Mouse (Mus musculus) hindlimb bud, embryonic 11.5 days (tissue): ENCODE measurements around the gene Rxrb.

ENCODE experiments used
- DNase-seq: peaks from one replicate; pipeline ENCODE4 v3.0.0-alpha.2; 2012; ENCODE audit warnings: low read depth, low spot score; ENCODE audit errors: extremely low spot score

The Rxrb gene

DNA sequence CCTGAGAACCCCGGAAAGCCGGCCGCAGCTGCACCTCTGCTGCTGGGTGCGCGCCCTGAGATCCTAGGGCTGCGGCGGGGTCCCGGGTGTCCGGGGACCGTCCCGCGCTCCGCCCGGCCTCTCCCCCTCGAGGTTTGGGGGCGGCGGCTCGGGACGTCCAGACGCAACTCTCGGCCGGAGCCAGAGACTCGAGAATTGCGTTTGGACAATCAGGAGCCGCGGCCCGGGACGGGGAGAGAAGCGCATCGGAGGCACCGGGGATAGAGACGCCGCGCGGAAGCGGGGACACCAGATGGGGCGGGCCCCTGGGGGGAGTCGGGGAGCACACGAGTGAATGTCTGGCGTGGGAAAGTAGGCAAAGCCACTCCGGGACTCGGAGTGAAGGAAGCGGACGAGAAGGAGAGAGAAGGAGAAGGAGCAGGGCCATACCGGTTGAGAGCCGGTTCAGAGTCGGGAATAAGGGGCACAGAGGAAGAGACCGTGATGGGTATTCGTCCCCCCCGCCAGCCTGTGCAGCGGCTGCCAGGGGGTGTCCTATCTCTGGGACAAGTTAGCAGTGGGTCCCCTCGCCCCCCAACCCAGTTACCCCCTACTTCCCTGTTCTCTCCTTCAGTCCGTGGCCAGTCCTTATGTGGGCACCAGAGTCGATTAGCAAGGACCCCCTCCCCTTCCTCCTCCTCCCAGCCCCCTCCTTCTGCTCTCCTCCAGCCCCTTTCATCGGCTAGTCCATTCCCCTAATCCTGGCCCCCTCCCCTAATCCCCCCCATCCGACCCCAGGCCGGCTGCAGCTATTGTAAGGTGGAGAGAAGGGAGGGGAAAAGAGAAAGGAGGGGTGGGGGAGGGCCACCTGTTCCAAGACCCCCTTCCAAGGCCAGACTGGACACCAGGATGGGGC, 6.5 kb upstream of the Rxrb start:
- no peak for DNase-seq

DNA sequence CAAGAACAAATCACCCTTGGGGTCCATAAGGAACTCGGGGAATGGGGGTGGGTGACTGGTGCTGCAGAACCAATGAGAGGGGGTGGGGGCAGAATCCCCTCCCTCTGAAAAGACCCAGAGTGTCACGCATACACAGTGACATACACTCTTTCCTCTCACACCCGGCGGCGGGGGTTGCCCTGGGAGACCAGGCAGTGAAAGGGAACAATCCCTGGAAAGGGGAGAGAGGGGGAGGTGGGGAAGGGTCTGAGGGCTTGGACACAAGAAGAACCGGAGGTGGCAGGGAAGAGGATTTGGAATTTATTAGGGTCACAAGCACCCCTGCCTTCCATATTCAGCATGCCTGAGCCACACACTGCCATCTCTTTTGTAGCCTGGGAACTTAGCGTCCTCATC, 5.9 kb upstream of the Rxrb start:
- DNase-seq, result no peak

DNA sequence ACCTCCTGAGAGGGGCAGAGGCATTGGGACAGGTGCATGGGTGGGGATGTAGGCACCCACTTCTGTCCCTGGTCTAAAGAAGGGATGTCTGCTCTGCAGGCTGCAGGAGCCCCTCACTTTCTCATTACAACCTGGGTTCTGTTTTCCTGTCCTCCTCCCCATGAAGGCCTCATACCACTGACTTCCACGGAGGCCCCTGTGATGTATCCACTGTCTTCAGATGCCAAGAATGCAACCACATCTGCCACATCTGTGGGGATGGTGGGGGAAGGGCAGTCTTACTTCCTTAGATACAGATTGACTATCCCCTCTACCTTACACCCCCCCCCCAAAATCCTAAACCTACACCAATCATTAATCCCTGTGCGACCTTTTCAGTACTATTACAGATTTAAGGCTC, 5.4 kb upstream of the Rxrb start:
- no peak for DNase-seq

DNA sequence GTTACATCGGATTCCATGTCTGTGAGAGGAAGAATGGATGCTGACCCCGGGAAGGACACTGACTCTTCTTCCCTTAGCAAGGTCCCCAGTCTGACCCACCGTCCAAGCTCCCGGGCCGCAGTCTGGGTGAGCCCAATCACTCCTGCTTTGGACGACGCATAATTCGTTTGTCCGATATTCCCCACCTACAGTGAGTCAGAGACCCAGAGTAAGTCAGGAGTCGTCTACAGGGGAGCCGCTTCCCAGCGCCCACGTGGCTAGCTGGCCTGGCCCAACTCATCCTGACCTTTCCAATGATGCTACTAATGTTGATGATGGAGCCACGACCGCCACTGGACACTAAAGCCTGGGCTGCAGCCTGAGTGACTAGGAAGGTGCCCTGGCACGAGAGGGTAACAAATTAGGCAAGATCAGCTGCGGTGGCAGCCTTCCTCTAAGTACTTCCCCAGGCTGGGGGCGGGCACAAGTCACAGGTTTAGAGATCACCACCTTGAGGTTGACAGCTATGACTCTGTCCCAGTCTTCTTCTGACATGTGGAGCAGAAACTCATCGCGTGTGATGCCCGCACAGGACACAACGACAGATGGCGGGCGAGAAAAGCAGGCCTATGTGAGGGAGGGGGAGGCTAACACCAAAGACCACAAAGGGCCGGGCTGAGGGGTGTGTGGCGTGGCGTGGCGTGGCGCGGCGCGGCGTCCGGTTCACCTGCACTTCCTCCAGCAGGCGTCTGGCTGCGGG, 4.5 kb upstream of the Rxrb start:
- no peak for DNase-seq

DNA sequence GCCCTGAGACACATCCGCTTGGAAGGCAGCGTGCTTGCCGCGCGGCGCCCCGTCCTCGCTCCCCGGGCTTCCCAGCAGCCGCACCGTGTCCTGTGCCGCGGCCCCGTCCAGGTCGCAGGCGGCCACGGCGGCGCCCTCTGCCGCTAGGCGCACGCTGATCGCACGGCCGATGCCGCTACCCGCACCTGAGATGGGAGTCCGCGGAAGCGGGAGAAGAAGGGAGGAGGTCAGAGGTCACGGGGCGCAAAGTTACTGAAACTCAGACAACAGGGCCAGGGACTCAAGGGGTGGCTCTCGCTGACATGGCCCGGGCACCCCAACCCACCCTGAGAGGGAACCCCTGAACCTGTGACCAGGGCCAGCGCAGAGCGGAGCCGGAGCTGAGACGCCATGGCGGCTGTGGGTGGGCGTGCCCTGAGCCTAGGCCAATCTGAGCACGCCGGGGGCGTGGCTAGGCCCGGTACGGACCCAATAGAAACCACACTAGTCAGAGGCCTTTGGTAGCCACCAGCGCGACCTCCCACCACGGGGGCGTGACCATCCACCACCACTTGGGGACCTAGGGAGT, 3.9 kb upstream of the Rxrb start, which contains the start of gene H2-Ke6:
Gene H2-Ke6, minus strand, starts transcription at position 405 of the 568 bp plus-strand sequence.
- DNase-seq, result peak; percentile 80

DNA sequence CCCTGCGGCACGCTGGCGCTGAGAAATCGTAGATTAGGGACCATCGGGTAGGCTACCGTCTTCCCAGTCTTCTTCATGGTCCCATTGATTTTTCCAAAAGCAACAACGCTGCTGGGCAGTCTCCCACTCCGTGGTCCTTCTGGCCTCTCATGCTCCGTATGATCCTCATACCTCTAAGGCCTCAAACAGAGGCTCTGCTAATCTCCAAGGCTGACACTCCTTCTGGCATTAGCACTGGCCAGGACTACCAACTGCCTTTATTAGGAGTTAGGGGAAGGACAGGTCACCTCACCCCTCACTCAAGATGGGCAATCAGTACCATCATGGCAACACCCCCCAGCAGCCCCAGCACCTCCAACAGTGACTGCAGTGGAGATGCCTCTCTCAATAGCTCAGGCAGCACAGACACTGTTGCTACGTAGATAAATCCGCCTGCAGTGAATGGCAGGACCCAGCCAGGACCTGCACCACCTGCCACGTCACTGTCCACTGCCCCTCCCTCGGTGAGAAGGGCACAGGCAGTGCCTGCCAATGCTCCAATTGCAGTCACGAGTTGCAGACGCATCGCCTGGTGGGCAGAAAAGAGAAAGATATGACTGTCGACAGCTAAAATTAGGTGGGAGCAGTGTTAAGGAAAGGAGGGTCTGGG, 3.0 kb upstream of the Rxrb start:
- DNase-seq, result no peak

DNA sequence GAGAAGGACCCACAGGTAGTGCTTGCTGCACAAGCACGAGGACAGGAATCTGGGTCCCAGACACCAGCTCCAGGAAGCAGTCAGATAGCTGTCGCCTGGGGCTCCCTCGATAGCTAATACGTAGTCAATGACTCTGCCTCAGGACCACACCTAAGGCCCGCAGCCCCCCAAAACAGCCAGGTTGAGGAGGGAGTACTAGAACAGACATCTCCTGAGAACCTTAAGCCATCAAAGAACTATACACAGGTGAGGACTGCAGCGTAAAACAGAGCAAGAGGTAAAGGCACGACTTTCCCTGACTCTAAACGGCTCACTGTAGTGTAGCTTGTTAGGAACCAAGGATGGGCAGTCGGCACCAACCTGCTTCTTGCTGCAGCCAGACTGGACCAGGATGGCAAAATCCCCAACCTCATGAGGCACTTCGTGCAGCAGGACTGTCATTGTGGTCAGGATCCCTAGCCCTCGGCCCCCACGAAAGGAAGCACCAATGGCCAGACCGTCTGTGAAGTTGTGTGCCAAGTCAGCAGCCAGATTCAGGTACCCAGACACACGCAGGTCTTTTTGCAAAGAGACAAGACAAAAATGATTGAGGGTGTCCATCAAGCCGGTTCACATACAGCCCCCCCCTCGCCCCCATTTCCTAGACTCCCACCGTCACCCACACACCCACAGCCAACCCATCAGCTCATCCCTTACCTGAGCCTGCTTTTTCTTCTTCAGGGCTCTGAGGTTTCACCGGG, 2.3 kb upstream of the Rxrb start:
- no peak for DNase-seq

DNA sequence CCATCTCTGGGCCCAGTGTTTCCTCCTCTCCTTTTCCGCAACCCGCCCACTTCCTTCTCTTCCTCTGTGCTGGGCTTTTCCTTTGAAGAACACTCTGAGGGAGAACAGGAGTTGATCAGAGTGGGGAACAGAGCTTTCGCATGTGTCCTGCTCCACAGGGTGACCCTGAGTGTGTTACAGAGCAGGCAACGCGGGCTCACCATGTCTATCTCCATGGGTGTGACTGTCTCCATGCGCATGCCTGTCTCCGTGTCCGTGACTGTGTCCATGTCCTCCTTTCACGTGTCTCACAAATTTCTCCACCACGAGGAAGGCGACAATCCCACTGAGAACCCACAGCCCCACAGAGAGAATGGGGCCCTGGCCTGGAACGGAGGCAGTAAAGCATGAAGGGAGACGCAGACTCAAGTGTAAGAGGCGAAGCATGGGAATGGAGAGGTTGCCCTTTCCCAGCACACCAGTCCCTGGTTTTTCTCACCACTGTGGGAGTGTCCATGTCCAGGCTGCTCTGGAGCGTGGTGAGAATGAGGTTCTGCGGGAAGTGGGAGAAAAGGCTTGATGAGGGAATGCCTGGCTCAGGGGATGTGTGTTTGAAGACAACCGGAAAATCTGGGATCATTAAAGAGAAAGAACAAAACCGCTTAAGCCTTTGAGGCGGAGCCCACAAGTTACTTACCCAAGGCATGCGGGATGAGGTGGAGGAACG, 1.6 kb upstream of the Rxrb start:
- DNase-seq, result no peak

DNA sequence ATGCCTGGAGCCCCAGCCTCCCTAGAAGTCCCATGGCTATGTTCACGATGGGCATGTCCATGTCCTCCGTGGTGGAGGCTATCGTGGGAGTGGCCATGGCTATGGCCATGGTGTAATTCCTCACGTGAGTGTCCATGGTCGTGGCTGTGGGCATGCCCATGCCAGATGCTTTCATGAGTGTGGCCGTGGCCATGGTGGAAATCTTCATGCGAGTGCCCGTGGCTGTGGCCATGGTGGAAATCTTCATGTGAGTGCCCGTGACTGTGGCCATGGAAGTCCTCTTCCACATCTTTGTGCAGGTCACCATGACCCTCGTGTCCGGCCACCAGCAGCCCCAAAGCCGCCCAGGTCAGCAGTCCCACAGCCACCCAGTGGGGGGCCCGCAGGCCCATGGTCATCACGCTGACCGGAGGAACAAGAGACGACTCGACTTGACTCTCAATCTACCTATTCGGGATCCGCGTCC, 718 bp upstream of the Rxrb start:
- DNase-seq, result no peak

DNA sequence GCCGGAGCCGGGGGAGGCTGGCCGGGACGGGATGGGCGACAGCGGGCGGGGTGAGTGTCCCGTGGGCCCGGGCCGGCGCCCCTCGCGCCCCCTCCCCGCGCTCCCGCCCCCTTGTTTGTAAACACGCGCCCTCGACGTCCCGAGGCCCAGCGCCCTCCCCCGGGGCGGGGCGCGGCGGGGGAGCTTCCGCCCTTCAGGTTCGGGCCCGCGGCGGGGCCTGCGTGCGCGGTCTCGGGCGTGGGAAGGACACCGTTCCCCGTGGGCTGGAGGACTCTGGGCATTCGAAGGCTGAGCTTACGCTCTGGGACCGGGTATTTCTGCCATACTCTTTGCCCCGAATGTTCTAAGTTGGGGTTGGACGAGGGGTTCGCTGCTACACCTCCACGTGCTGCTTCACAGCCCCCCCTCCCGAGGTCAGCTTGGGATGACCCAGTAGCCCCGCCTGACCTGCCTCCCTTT, 591 bp downstream of the Rxrb start:
- no peak for DNase-seq

DNA sequence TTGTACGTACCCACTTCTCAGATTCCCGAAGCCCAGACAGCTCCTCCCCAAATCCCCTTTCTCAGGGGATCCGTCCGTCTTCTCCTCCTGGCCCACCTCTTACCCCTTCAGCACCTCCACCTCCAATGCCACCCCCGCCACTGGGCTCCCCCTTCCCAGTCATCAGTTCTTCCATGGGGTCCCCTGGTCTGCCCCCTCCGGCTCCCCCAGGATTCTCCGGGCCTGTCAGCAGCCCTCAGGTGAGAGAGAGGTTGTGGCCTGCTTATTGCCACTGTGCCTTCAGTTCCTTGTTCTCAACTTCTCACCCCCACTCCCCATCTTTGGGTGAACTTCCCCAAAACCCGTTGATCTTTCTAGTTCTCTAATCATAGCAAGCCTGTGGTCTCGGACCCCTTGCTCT, 1.2 kb downstream of the Rxrb start:
- no peak for DNase-seq

DNA sequence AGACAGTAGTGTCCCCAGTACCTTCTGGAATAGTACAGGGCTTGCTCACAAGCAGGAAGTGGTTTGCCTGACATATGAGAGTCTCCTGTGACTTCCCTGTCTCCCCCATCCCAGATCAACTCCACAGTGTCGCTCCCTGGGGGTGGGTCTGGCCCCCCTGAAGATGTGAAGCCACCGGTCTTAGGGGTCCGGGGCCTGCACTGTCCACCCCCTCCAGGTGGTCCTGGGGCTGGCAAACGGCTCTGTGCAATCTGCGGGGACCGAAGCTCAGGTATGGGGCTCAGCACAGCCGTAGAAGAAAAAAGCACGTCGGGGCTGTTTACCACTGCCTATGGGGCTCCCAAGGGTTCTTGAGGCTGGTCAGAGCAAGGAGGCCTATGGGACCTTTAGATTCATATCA, 1.8 kb downstream of the Rxrb start:
- DNase-seq, result no peak

DNA sequence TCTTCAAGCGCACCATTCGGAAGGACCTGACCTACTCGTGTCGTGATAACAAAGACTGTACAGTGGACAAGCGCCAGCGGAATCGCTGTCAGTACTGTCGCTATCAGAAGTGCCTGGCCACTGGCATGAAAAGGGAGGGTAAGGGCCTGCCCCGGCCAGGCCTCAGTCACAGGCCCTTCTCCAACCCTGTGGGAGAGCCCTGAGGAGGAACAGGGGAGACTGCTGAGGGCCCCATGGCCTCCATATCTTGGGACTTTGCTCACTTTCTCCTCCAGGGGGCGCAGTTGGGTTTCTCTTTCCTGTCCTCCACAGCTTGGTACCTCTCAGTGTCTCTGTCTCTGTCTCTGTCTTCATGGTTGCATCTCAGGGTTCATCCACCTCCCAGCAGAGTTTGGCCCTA, 2.5 kb downstream of the Rxrb start:
- no peak for DNase-seq

DNA sequence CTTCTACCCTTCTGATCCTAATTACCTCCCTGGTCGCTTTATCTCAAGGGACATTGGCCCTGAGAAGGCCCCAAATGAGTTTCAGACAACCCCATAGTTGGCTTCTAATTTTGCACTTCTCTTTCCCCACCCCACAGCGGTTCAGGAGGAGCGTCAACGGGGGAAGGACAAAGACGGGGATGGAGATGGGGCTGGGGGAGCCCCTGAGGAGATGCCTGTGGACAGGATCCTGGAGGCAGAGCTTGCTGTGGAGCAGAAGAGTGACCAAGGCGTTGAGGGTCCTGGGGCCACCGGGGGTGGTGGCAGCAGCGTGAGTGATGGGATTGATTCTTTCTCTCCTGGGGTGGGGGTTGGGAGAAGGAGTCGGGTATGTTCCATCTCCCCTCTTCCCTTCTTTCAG, 3.9 kb downstream of the Rxrb start:
- no peak for DNase-seq

DNA sequence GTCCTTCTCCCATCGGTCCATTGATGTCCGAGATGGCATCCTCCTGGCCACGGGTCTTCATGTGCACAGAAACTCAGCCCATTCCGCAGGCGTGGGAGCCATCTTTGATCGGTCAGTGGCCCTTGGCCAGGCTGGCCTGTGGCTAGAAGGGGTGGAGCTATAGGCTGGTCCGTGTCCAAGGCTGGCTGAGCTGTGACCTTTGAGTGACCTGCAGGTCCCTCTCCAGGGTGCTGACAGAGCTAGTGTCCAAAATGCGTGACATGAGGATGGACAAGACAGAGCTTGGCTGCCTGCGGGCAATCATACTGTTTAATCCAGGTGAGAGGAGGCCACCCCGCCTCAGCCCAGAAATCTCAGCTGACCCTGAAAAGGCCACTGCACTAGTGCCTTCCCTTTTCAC, 5.0 kb downstream of the Rxrb start:
- DNase-seq, result no peak

DNA sequence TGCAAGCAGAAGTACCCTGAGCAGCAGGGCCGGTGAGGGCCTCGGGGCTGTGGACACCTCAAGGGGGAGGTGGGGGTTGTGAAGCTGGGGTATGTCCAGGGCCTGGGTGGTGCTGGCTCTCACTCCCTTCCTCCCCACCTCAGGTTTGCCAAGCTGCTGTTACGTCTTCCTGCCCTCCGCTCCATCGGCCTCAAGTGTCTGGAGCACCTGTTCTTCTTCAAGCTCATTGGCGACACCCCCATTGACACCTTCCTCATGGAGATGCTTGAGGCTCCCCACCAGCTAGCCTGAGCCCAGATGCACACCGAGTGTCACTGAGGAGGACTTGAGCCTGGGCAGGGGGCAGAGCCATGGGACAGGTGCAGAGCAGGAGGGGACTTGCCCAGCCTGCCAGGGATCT, 5.6 kb downstream of the Rxrb start:
- DNase-seq, result no peak

DNA sequence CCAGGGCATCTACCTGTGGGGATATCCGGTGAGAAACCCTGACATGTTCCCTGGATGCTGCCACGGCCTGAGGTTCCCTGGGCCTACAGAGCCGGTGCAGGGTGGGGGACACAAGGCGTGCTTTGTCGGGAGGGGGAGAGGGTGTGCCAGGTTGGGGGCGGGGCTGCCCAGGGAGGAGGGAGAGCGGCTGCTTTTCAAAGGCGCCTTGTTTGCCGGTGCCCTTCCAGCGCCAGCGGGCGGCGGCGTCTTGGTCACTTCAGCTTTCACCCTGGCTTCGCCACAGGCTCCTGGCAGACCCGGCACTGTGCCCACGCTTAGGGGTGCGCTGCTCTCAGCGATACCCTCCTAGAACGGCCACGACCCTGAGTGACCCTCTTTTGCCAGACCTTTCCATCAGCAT, 6.8 kb downstream of the Rxrb start:
- DNase-seq, result no peak

DNA sequence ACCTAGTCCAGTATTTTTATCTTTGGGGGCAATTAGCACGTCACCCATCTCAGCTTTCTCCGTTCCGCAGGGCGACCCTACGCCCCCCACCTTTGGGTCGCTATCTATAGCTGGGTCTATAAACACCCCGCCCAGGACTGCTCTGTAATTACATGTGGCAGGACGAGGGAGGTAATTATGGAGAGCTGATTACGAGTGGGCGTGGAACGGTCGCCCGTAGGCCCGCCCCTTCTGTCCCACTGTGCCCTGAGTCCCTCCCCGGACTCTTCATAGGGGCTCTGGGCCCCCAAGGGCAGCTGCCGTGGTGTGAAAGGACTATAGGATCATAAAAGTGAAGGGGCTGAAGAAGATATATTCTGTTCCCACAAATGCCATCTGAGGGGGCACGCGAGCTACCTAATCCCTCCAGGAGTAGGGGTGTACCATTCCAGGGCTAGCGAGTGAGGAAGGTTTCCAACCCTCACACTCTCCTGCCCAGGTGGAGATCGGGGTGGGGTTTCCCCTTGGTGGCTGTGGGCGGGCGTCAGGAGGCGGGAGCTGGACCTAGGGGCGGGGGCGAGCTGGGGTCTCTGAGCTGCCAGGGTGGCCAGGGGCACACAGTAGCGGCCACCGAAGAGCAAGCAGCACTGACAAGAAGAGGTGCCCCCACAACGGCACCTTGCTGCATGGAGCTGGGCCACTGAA, 7.4 kb downstream of the Rxrb start, which contains the start of gene Col11a2:
Gene Col11a2, plus strand, starts transcription at position 560 of the 684 bp plus-strand sequence.
- no peak for DNase-seq
